Mouse (Mus musculus) brain, embryonic 14.5 days (tissue): ENCODE results near the gene Fam221b.

Experiments
- CTCF ChIP-seq: fragments of 200-500 bp; IDR thresholded peaks from 2 replicates; pipeline ENCODE4 v1.5.1; 2012; ENCODE audit warnings: inconsistent platforms, mild to moderate bottlenecking, moderate library complexity, borderline replicate concordance; ENCODE audit not compliant: insufficient read depth, insufficient read length; ENCODE audit errors: extremely low read depth
- POLR2A ChIP-seq: fragments of 200-500 bp; IDR thresholded peaks from 2 replicates; pipeline ENCODE4 v1.6.1; 2012; ENCODE audit warnings: mild to moderate bottlenecking, inconsistent platforms, borderline replicate concordance; ENCODE audit not compliant: poor library complexity, insufficient read depth, insufficient read length, severe bottlenecking; ENCODE audit errors: extremely low read depth

- no peak for TF ChIP-seq POLR2A
- TF ChIP-seq CTCF, result no peak
Measured at GRCm38 (mm10) chr4:43633296-43633695, 35.6 kb downstream of the Fam221b start.
